12 mouse cellular contexts compared by ENCODE assay signal in the genomic region with DNA sequence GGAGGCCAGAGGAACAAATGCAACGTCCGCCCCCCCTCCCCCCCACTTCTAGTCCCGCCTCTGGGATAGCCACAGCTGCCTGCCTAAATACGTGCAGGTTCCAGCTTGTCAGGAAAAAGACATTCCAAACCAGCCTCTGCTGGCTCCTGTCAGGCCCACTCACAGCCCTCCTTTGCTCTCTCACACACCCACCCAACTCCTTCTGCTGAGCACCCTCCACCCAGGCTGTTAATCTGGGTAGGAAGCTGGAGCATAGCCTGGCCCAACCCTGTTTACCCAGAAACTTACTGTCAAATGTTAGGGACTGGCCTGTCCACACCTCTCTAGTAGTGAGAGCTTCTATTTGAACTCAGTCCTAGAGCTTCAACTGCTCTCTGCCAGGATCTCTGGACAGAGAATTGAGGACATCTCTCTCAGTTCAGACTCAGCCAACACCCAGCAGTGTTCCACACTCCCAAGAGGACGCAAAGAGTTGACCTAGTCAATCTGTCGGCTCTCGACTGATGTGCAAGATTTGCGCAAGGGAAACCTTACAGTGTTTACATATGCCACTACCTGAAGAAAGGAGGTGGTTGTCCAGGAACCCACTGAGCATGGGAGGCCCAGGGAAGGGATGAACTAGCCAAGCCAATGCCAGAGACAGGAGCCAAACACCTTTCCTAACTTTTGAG. TPM values are rescaled to one million over a fixed set of nuclear protein-coding genes. Genes with fewer than 3 reads are reported as not detected.
DNase-seq lines count a peak whose midpoint lies in the region; ATAC-seq and TF ChIP-seq lines count a peak whose summit lies in the region.
"Had no signal": no experiment of that assay in that cellular context is flagged by ENCODE, and none has a peak within 500 bp of the region (broad histone marks: within the 10 kb centered on the region; RNA-seq: fewer than 3 reads in every experiment).

No protein-coding gene starts in this region.

- no peak for DNase-seq in heart, postnatal 10 days
- peak; percentile 91 for DNase-seq in liver, adult 2 months (ENCODE audit: extremely low read depth, low read depth, low spot score)
- DNase-seq in liver, embryonic 11.5 days (ENCODE audit: low spot score) = no peak
- no peak for DNase-seq in limb, embryonic 10.5 days (ENCODE audit: low spot score)
- no peak for DNase-seq in left cerebral cortex, adult 11 months (ENCODE audit: low spot score)
- no peak for DNase-seq in cerebellum, postnatal 14 days
- DNase-seq: adrenal gland, postnatal 36 days; heart, adult 2 months; kidney, adult 18-20 months; thymus, adult 2 months had no signal

- peaks cover 96% of the 10 kb centered on the region for H3K4me1 ChIP-seq in heart, embryonic 11.5 days (ENCODE audit: control insufficient read depth, insufficient read depth, low read length)
- H3K4me1 ChIP-seq in liver, adult 2 months (ENCODE audit: control insufficient read depth, insufficient read depth, low read length) = peaks cover 82% of the 10 kb centered on the region
- H3K4me1 ChIP-seq in liver, embryonic 11.5 days (replicated peaks; ENCODE audit: control insufficient read depth, insufficient read depth, low read length) = peaks cover 60% of the 10 kb centered on the region
- peaks cover 99% of the 10 kb centered on the region for H3K4me1 ChIP-seq in limb, embryonic 10.5 days
- peaks cover 90% of the 10 kb centered on the region for H3K4me1 ChIP-seq in stomach, embryonic 16.5 days (ENCODE audit: control insufficient read depth, insufficient read depth, low read length)

- no peaks in the 10 kb centered on the region for H3K9me3 ChIP-seq in heart, embryonic 11.5 days (replicated peaks; ENCODE audit: control insufficient read depth, low read length)
- H3K9me3 ChIP-seq in liver, embryonic 11.5 days (ENCODE audit: control insufficient read depth, low read length) = no peaks in the 10 kb centered on the region
- no peaks in the 10 kb centered on the region for H3K9me3 ChIP-seq in limb, embryonic 10.5 days (replicated peaks)
- H3K9me3 ChIP-seq in stomach, embryonic 16.5 days (replicated peaks; ENCODE audit: control insufficient read depth, low read length) = no peaks in the 10 kb centered on the region

- no peak overlapping the region for H3K4me3 ChIP-seq in heart, embryonic 11.5 days (ENCODE audit: low read depth, low read length)
- H3K4me3 ChIP-seq in liver, adult 2 months (ENCODE audit: insufficient read depth, low read depth, low read length) = no peak overlapping the region
- no peak overlapping the region for H3K4me3 ChIP-seq in liver, embryonic 11.5 days (ENCODE audit: low read depth, low read length)
- H3K4me3 ChIP-seq in limb, embryonic 10.5 days = no peak overlapping the region
- no peak overlapping the region for H3K4me3 ChIP-seq in stomach, embryonic 16.5 days (replicated peaks; ENCODE audit: low read length)
- H3K4me3 ChIP-seq: heart, adult 2 months had no signal

- H3K27me3 ChIP-seq in heart, embryonic 11.5 days (ENCODE audit: control insufficient read depth, insufficient read depth, low read length) = no peaks in the 10 kb centered on the region
- no peaks in the 10 kb centered on the region for H3K27me3 ChIP-seq in liver, adult 2 months (ENCODE audit: control insufficient read depth, insufficient read depth, low read length)
- no peaks in the 10 kb centered on the region for H3K27me3 ChIP-seq in liver, embryonic 11.5 days (replicated peaks; ENCODE audit: control insufficient read depth, insufficient read depth, low read length)
- 0 out of 2 replicates have a peak, but pooled peaks cover 7% of the 10 kb centered on the region for H3K27me3 ChIP-seq in limb, embryonic 10.5 days (ENCODE audit: low read depth, poor library complexity, severe bottlenecking)
- H3K27me3 ChIP-seq in stomach, embryonic 16.5 days (ENCODE audit: control insufficient read depth, insufficient read depth, low read length) = no peaks in the 10 kb centered on the region

- WGBS in heart, embryonic 11.5 days (ENCODE audit: insufficient replicate concordance) = 45% methylated on average over 8 of the region's 8 CpGs
- 37% methylated on average over 8 of the region's 8 CpGs for WGBS in liver, adult 2 months
- 59% methylated on average over 8 of the region's 8 CpGs for whole genome bisulfite sequencing in liver, embryonic 11.5 days
- WGBS in limb, embryonic 10.5 days = 51% methylated on average over 8 of the region's 8 CpGs
- WGBS in stomach, embryonic 16.5 days = 34% methylated on average over 8 of the region's 8 CpGs

- H3K9ac ChIP-seq in heart, embryonic 11.5 days (ENCODE audit: low read depth, low read length) = peak overlapping the region; percentile 17; the same call in 1 of the 2 replicates
- no peak overlapping the region for H3K9ac ChIP-seq in liver, adult 2 months (ENCODE audit: low read depth, low read length)
- H3K9ac ChIP-seq in liver, embryonic 11.5 days (ENCODE audit: low read depth, low read length) = no peak overlapping the region
- H3K9ac ChIP-seq in stomach, embryonic 16.5 days (ENCODE audit: low read length) = peak overlapping the region; percentile 11; the same call in 1 of the 2 replicates

- TF ChIP-seq POLR2A in liver, adult 2 months (IDR thresholded peaks at IDR 0.05; ENCODE audit: extremely low read depth, insufficient read depth, low read length) = no peak

- no peak for TF ChIP-seq CTCF in liver, adult 2 months (IDR thresholded peaks at IDR 0.05; ENCODE audit: low read depth, low read length)

- no peak for ATAC-seq in heart, embryonic 11.5 days (replicated peaks; ENCODE audit: insufficient number of reproducible peaks, low FRiP score, low TSS enrichment)
- ATAC-seq in liver, embryonic 11.5 days (replicated peaks; ENCODE audit: low FRiP score) = no peak
- ATAC-seq in stomach, embryonic 16.5 days (ENCODE audit: insufficient read depth, low FRiP score) = peak; percentile 49

- H3K27ac ChIP-seq in heart, embryonic 11.5 days (ENCODE audit: low read depth, low read length) = peak overlapping the region; percentile 89
- peak overlapping the region; percentile 28 for H3K27ac ChIP-seq in liver, adult 2 months (replicated peaks; ENCODE audit: insufficient read depth, low read depth, low read length)
- no peak overlapping the region; the same call in 1 of the 2 replicates for H3K27ac ChIP-seq in liver, embryonic 11.5 days (ENCODE audit: low read depth, low read length)
- H3K27ac ChIP-seq in limb, embryonic 10.5 days = peak overlapping the region; percentile 78
- peak overlapping the region; percentile 68 for H3K27ac ChIP-seq in stomach, embryonic 16.5 days (ENCODE audit: low read length)
- H3K27ac ChIP-seq: heart, adult 2 months had no signal

- no peaks in the 10 kb centered on the region for H3K36me3 ChIP-seq in heart, embryonic 11.5 days (ENCODE audit: control insufficient read depth, insufficient read depth, low read length)
- no peaks in the 10 kb centered on the region for H3K36me3 ChIP-seq in liver, adult 2 months (ENCODE audit: control insufficient read depth, insufficient read depth, low read length)
- H3K36me3 ChIP-seq in liver, embryonic 11.5 days (ENCODE audit: control insufficient read depth, insufficient read depth, low read length) = no peaks in the 10 kb centered on the region
- H3K36me3 ChIP-seq in limb, embryonic 10.5 days = no peaks in the 10 kb centered on the region
- no peaks in the 10 kb centered on the region for H3K36me3 ChIP-seq in stomach, embryonic 16.5 days (ENCODE audit: control insufficient read depth, insufficient read depth, low read length)

- peaks cover 54% of the 10 kb centered on the region; the same call in 1 of the 2 replicates for H3K79me2 ChIP-seq in liver, adult 2 months (ENCODE audit: control insufficient read depth, insufficient read depth, low read length)

- peak overlapping the region; percentile 8; the same call in 1 of the 2 replicates for H3K4me2 ChIP-seq in heart, embryonic 11.5 days
- no peak overlapping the region; the same call in 1 of the 2 replicates for H3K4me2 ChIP-seq in liver, embryonic 11.5 days
- no peak overlapping the region for H3K4me2 ChIP-seq in stomach, embryonic 16.5 days (ENCODE audit: low read depth, low read length)

- intact Hi-C loops in heart, postnatal 10 days (cut with DNase I) = no loop called here

RNA-seq across cellular contexts. Expression of gene Shb, which starts 36.6 kb away (rescaled TPM):
- polyA plus RNA-seq in heart, embryonic 11.5 days (2014; fragmentation: Nextera tagmentation; extraction: Ambion mirVana) = 9.2 and 11.1 TPM in 2 replicates
- total RNA-seq in heart, postnatal 10 days (2021) = 10 to 100 TPM; 67.9 to 71.6 TPM
- 16.1 and 17.1 TPM in 2 replicates for total RNA-seq in liver, adult 2 months (2014; rRNA removed)
- polyA plus RNA-seq in liver, adult 2 months (2012; rRNA removed) = 42.1 and 65.7 TPM in 2 replicates
- polyA plus RNA-seq in liver, embryonic 11.5 days (2014; fragmentation: Nextera tagmentation; extraction: Ambion mirVana) = 6.1 and 6.2 TPM in 2 replicates
- 4.3 and 4.8 TPM in 2 replicates for polyA plus RNA-seq in limb, embryonic 10.5 days (2016; fragmentation: Nextera tagmentation; extraction: Ambion mirVana)
- polyA plus RNA-seq in stomach, embryonic 16.5 days (2015; fragmentation: Nextera tagmentation; extraction: Ambion mirVana) = 2.1 and 2.7 TPM in 2 replicates

Comparison
In these comparisons a context has a peak if more than half of its experiments do, and no peak if none do; other contexts are left out.
1. H3K9ac ChIP-seq: peak in heart, embryonic 11.5 days (single experiment) and stomach, embryonic 16.5 days (single experiment); none in liver, adult 2 months (single experiment) and liver, embryonic 11.5 days (single experiment).